Mouse (Mus musculus): ENCODE data around the gene Arpp21. TPM values are rescaled to one million over a fixed set of nuclear protein-coding genes. Genes with fewer than 3 reads are reported as not detected.

The Arpp21 gene
- polyA plus RNA-seq, 1 experiment from 2014 or later: 3.2 TPM

DNA sequence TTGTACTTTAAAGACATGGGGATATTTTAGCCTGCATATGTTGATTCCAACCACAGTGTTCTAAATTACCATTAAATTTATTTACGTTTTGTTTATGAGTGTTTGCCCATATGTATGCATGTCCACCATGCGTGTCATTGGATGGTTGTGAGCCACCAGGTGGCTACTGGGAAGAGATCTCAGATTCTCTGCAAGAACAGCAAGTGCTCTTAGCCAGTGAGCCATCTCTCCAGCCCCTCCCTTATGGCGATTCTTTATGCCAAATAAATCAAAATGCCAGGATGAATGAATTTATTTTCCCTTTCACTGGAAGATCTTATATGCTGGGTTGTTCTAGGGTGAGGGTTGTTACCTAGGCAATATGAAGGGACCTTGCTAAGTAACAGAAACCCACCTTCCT lies 7.3 kb downstream of the Arpp21 start:
- Histone ChIP-seq H3K9ac (no peak overlapping the region), H3K27ac (no peak overlapping the region), H3K9me3 (replicated peaks) (no peaks in the 10 kb centered on the region), H3K4me1 (replicated peaks) (peaks cover 6% of the 10 kb centered on the region; the same call in 1 of the 2 replicates), H3K4me3 (no peak overlapping the region), H3K36me3 (no peaks in the 10 kb centered on the region), H3K4me2 (no peak overlapping the region), H3K27me3 (peaks cover 21% of the 10 kb centered on the region)
- WGBS: 81% methylated on average over 3 of the region's 3 CpGs
- ATAC-seq (replicated peaks; ENCODE audit: insufficient number of reproducible peaks, insufficient read depth, low FRiP score, low read depth): no peak

DNA sequence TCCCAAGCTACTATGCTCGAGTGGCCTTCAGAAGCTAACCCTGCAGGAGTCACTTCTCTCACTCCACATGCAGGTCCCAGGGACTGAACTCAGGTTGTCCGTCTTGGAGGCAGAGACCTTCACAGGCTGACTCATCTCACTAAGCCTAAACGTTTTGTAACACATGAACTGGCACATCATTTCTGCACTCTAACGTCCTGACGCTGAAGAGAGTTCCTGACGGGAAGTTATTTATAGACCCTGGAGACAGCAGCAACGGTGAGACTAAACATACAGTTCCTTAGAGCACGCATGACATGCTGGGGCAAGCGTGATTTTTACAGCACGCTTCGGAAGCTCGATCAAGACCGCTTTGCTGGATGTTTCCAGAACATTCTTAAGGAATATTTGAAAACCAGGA lies 8.6 kb downstream of the Arpp21 start:
- Histone ChIP-seq H3K4me1 (replicated peaks) (peaks cover 6% of the 10 kb centered on the region; the same call in 1 of the 2 replicates), H3K9me3 (replicated peaks) (no peaks in the 10 kb centered on the region), H3K27me3 (peaks cover 9% of the 10 kb centered on the region), H3K9ac (no peak overlapping the region), H3K27ac (peak overlapping the region; percentile 28; the same call in 1 of the 2 replicates), H3K4me2 (peak overlapping the region; percentile 1; the same call in 1 of the 2 replicates), H3K4me3 (no peak overlapping the region), H3K36me3 (no peaks in the 10 kb centered on the region)
- peak; percentile 58; the same call in 1 of the 2 replicates for ATAC-seq (replicated peaks; ENCODE audit: insufficient number of reproducible peaks, insufficient read depth, low FRiP score, low read depth)
- 25% methylated on average over 13 of the region's 13 CpGs for WGBS

GRCm38 (mm10) chr9:112226511-112226910 lies 9.2 kb downstream of the Arpp21 start:
- ATAC-seq (replicated peaks; ENCODE audit: insufficient number of reproducible peaks, insufficient read depth, low FRiP score, low read depth): no peak
- Histone ChIP-seq H3K36me3 (no peaks in the 10 kb centered on the region), H3K4me1 (replicated peaks) (peaks cover 6% of the 10 kb centered on the region; the same call in 1 of the 2 replicates), H3K4me3 (no peak overlapping the region), H3K27me3 (peaks cover 2% of the 10 kb centered on the region), H3K9me3 (replicated peaks) (no peaks in the 10 kb centered on the region), H3K4me2 (no peak overlapping the region), H3K9ac (no peak overlapping the region), H3K27ac (no peak overlapping the region)
- 37% methylated on average over 1 of the region's 1 CpGs for WGBS

GRCm38 (mm10) chr9:112225046-112225445 lies 10.7 kb downstream of the Arpp21 start:
- Histone ChIP-seq H3K9ac (no peak overlapping the region), H3K4me2 (no peak overlapping the region), H3K36me3 (no peaks in the 10 kb centered on the region), H3K4me3 (no peak overlapping the region), H3K27ac (no peak overlapping the region), H3K9me3 (replicated peaks) (no peaks in the 10 kb centered on the region), H3K4me1 (replicated peaks) (peaks cover 6% of the 10 kb centered on the region; the same call in 1 of the 2 replicates), H3K27me3 (no peaks in the 10 kb centered on the region)
- WGBS: 49% methylated on average over 2 of the region's 2 CpGs
- no peak for ATAC-seq (replicated peaks; ENCODE audit: insufficient number of reproducible peaks, insufficient read depth, low FRiP score, low read depth)

GRCm38 (mm10) chr9:112219372-112219771 lies 16.4 kb downstream of the Arpp21 start:
- no peaks in the 10 kb centered on the region for H3K36me3 ChIP-seq
- no peak overlapping the region for H3K9ac ChIP-seq
- WGBS: 81% methylated on average over 8 of the region's 8 CpGs
- no peak overlapping the region for H3K4me3 ChIP-seq
- H3K4me2 ChIP-seq: no peak overlapping the region
- no peaks in the 10 kb centered on the region for H3K4me1 ChIP-seq (replicated peaks)
- H3K9me3 ChIP-seq (replicated peaks): no peaks in the 10 kb centered on the region
- H3K27me3 ChIP-seq: no peaks in the 10 kb centered on the region
- H3K27ac ChIP-seq: no peak overlapping the region
- no peak for ATAC-seq (replicated peaks; ENCODE audit: insufficient number of reproducible peaks, insufficient read depth, low FRiP score, low read depth)

DNA sequence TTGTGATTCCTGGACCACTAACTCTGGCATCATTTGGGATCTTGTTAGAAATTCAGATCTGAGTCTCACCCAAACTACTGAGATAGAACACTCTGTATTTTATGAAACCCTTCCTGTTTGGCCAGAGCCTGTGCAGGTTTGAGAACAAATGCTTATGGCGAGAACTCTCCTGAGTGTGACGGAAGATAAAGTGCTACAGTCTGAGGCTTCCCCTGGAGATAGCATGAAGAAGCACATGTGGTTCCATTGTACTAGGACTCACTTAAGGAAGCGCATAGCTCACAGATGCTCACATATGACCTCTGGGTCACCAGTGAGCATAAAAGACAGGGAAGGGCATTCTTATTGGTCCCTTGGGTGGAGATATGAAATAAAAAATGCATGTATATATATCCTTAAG lies 17.5 kb downstream of the Arpp21 start:
- no peaks in the 10 kb centered on the region for H3K27me3 ChIP-seq
- no peak for ATAC-seq (replicated peaks; ENCODE audit: insufficient number of reproducible peaks, insufficient read depth, low FRiP score, low read depth)
- H3K9ac ChIP-seq: no peak overlapping the region
- H3K4me1 ChIP-seq (replicated peaks): no peaks in the 10 kb centered on the region
- WGBS: 74% methylated on average over 3 of the region's 3 CpGs
- H3K4me2 ChIP-seq: no peak overlapping the region
- no peaks in the 10 kb centered on the region for H3K9me3 ChIP-seq (replicated peaks)
- no peak overlapping the region for H3K27ac ChIP-seq
- no peaks in the 10 kb centered on the region for H3K36me3 ChIP-seq
- H3K4me3 ChIP-seq: no peak overlapping the region

DNA sequence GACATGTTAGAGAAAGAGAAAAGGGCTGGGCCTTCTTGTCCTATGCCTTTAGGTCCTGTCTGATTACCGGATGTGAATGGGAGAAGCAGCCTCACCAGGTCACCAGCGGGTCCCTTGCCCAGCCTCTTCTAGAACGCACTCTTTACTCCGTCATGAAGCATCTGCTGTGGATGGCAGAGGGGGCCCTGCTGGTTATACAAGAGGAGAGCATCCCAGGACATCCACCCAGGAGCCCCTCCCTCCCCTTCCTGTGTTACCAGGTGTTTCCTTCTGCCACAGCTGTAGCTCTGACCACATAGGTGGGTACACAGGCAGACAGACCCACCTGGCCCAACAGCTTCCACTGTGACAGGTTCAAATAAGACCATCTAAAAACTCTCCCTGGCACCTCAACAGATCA lies 18.6 kb downstream of the Arpp21 start:
- Histone ChIP-seq H3K9me3 (replicated peaks) (no peaks in the 10 kb centered on the region), H3K27ac (no peak overlapping the region), H3K36me3 (no peaks in the 10 kb centered on the region), H3K4me2 (no peak overlapping the region), H3K9ac (no peak overlapping the region), H3K4me3 (peak overlapping the region; percentile 6; the same call in 1 of the 2 replicates), H3K4me1 (replicated peaks) (no peaks in the 10 kb centered on the region), H3K27me3 (no peaks in the 10 kb centered on the region)
- WGBS: 82% methylated on average over 4 of the region's 4 CpGs
- no peak; the same call in 1 of the 2 replicates for ATAC-seq (replicated peaks; ENCODE audit: insufficient number of reproducible peaks, insufficient read depth, low FRiP score, low read depth)

DNA sequence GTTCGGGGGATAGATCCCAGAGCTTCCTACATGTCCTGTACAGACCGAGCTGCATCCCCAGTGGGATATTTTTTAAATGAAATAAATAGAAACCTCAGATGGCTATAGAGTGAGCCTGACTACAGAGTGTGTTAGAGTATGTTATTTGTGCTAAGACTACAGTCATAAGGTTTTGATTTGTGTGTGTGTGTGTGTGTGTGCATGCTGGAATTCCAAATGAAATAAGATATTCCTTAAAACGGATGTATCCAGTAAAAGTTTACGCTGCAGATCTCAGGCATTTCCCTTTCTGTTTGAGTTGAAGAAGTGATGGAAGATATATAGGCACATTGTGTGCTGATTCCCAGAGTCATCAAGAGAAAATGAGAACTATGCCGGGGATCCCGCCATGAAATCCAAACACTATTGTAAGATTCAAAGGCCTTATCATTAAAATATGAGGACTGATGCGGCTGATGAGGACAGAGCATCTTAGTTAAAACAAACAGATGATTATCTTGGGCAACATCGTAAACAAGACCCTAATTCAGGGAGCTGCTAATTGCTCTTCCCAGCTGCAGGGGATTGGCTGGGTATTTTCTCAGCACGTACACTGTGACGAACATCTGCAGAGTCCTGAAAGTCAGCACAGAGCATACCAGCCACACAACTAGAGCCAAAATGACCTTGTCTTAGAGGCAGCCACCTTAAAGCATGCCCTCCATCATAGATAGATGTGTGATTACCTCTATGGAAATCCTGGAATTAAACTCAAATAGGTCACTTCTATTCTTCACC lies 20.5 kb downstream of the Arpp21 start:
- Histone ChIP-seq H3K4me3 (peak overlapping the region; percentile 11; the same call in 1 of the 2 replicates), H3K4me2 (no peak overlapping the region), H3K4me1 (replicated peaks) (no peaks in the 10 kb centered on the region), H3K36me3 (no peaks in the 10 kb centered on the region), H3K9me3 (replicated peaks) (no peaks in the 10 kb centered on the region), H3K27me3 (no peaks in the 10 kb centered on the region), H3K9ac (no peak overlapping the region), H3K27ac (no peak overlapping the region)
- 61% methylated on average over 10 of the region's 10 CpGs for WGBS
- no peak for ATAC-seq (replicated peaks; ENCODE audit: insufficient number of reproducible peaks, insufficient read depth, low FRiP score, low read depth)

DNA sequence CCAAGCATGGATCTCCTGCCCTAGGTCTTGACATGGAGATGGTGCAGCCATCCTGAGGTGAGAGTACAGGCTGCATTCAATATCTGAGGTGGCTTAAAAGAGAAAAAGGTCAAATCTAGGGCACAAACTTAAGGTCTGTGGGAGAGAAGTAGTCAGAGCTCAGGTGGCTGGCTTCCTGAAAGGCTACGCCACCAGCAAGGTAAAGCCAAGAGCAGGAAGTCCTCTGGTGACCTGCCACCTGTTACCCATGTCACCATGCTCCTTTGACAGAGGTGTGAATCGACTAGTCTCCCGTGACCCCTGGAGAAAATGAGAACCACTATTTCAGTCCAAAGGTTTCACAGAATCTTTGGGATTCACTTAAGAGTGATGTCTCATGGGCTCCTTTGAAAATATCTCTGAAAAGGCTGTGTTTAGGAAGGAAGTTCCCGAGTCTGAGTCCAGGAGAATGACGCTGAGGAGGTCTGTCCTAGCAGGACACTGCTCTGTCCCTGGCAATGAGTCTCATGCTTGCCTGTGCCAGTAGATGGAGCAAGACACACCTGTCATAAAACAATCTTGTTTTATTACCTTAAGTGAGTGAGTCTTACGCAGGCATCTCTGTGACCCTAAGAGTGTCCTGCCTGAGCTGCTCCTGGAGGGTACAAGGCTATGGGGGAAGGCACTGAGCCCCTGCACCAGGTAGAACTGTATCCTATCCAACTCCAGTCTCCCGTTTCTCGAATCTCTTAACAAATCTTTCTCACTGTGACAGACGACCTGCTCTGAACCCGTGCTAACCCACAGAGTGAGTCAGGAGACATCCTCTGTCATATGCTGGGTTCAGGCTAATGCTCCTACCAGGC lies 22.1 kb downstream of the Arpp21 start:
- Histone ChIP-seq H3K36me3 (no peaks in the 10 kb centered on the region), H3K27me3 (no peaks in the 10 kb centered on the region), H3K4me2 (no peak overlapping the region), H3K9me3 (replicated peaks) (no peaks in the 10 kb centered on the region), H3K27ac (no peak overlapping the region), H3K9ac (no peak overlapping the region), H3K4me3 (no peak overlapping the region), H3K4me1 (replicated peaks) (no peaks in the 10 kb centered on the region)
- whole genome bisulfite sequencing: 61% methylated on average over 10 of the region's 10 CpGs
- 0 out of 2 replicates have a peak, but pooled peaks have one; percentile 16 for ATAC-seq (replicated peaks; ENCODE audit: insufficient number of reproducible peaks, insufficient read depth, low FRiP score, low read depth)

DNA sequence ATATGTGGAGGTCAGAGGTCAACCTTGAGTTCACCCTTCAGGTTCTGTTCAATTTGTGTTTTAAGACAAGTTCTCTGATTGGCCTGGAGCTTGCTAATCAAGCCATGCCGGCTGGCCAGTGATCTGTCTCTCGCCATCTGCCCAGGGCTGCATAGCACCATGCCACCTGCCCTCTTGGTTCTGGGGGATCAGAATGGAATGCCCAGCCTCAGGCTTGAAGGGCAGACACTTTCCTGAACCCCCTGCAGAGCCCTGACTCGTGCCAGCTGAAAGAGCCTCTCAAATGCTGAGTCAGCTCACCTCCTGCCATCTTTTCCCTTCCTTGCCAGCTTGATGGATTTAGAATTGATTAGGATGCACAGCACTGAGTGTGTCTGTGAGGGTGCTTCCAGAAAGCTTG lies 25.9 kb downstream of the Arpp21 start:
- Histone ChIP-seq H3K27me3 (no peaks in the 10 kb centered on the region), H3K27ac (no peak overlapping the region), H3K4me3 (no peak overlapping the region), H3K4me2 (no peak overlapping the region), H3K36me3 (no peaks in the 10 kb centered on the region), H3K9me3 (replicated peaks) (no peaks in the 10 kb centered on the region), H3K9ac (no peak overlapping the region), H3K4me1 (replicated peaks) (peaks cover 6% of the 10 kb centered on the region)
- ATAC-seq (replicated peaks; ENCODE audit: insufficient number of reproducible peaks, insufficient read depth, low FRiP score, low read depth): 0 out of 2 replicates have a peak, but pooled peaks have one; percentile 30
- 64% methylated on average over 3 of the region's 3 CpGs for WGBS

DNA sequence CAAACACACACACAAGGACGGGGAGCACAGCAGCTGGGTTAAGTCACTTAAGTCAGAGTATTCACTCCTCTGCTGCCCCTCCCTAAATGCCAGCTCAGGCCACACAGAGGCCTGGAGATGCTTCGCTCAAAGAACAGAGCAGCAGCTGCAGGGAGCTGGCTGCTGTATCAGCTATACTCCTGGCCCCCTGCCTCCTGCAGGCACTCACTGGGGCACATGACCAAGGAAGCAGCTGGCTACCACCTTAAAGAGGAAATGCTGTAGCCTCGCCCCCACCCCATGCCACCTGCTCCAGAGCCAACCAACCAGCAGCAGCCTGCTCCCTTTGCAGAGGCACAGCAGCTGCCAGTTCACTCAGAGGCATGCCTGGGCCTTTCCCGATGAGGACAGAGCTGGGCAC lies 28.0 kb downstream of the Arpp21 start:
- ATAC-seq (replicated peaks; ENCODE audit: insufficient number of reproducible peaks, insufficient read depth, low FRiP score, low read depth): peak; percentile 82
- H3K27ac ChIP-seq: 0 out of 2 replicates have a peak overlapping the region, but pooled peaks have one; percentile 24
- WGBS: 24% methylated on average over 4 of the region's 4 CpGs

More for the DNA sequence above, 28.0 kb downstream of the Arpp21 start:
- Histone ChIP-seq H3K4me3 (no peak overlapping the region), H3K9me3 (replicated peaks) (no peaks in the 10 kb centered on the region), H3K27me3 (no peaks in the 10 kb centered on the region), H3K4me1 (replicated peaks) (peaks cover 6% of the 10 kb centered on the region), H3K9ac (no peak overlapping the region), H3K4me2 (no peak overlapping the region), H3K36me3 (no peaks in the 10 kb centered on the region)

Measured in heart, embryonic 15.5 days (tissue).